Mouse (Mus musculus) myocyte (in vitro differentiated cells): ENCODE measurements around the gene Macrod2. TPM values are rescaled to one million over a fixed set of nuclear protein-coding genes. Genes with fewer than 3 reads are reported as not detected.

Source experiments
- H3K27me3 ChIP-seq: one replicate; pipeline ENCODE4 v1.6.1; 2011; ENCODE audit not compliant: control insufficient read depth, insufficient read depth, insufficient read length
- H3K36me3 ChIP-seq: one replicate; pipeline ENCODE4 v1.6.1; 2011; ENCODE audit not compliant: control insufficient read depth, insufficient read depth
- H3K4me2 ChIP-seq: one replicate; pipeline ENCODE4 v1.6.1; 2011; ENCODE audit warnings: low read depth, control low read depth
- H3K4me3 ChIP-seq: one replicate; pipeline ENCODE4 v1.5.1; 2011; ENCODE audit warnings: mild to moderate bottlenecking, control low read depth, moderate library complexity
- H3K79me2 ChIP-seq: one replicate; pipeline ENCODE4 v1.6.1; 2011; ENCODE audit not compliant: control insufficient read depth, insufficient read depth
- H3ac ChIP-seq: one replicate; pipeline ENCODE4 v1.6.1; 2011; ENCODE audit not compliant: control insufficient read depth, insufficient read length
- CEBPB ChIP-seq: IDR thresholded peaks from 2 replicates; pipeline ENCODE4 v1.6.1; 2011; ENCODE audit warnings: mild to moderate bottlenecking, moderate library complexity; ENCODE audit not compliant: poor library complexity, insufficient read depth, severe bottlenecking
- E2F4 ChIP-seq: IDR thresholded peaks from one replicate; pipeline ENCODE4 v1.6.1; 2011; ENCODE audit warnings: mild to moderate bottlenecking, control low read depth, moderate library complexity; ENCODE audit not compliant: insufficient read depth
- MAX ChIP-seq: IDR thresholded peaks from one replicate; pipeline ENCODE4 v1.6.1; 2011; ENCODE audit warnings: low read depth, mild to moderate bottlenecking, control low read depth
- MYOD1 ChIP-seq, 3 experiments: IDR thresholded peaks; one replicate each; pipeline ENCODE4 v1.6.1; 2011; ENCODE audit warnings: control low read depth in 2 of 3, low read depth in 2 of 3, mild to moderate bottlenecking in 2 of 3, moderate library complexity in 1 of 3; ENCODE audit not compliant: insufficient read length in 2 of 3, control insufficient read depth in 1 of 3
- MYOG ChIP-seq, 3 experiments: IDR thresholded peaks; one replicate each; pipeline ENCODE4 v1.6.1; 2011; ENCODE audit warnings: control low read depth in 2 of 3, low read depth in 2 of 3, mild to moderate bottlenecking in 2 of 3; ENCODE audit not compliant: insufficient read length in 2 of 3, control insufficient read depth in 1 of 3, insufficient read depth in 1 of 3
- POLR2A ChIP-seq: IDR thresholded peaks from one replicate; pipeline ENCODE4 v1.6.1; 2011; ENCODE audit warnings: low read depth, mild to moderate bottlenecking, control low read depth, moderate library complexity; ENCODE audit not compliant: insufficient read length
- POLR2AphosphoS2 ChIP-seq: IDR thresholded peaks from one replicate; pipeline ENCODE4 v1.6.1; 2011; ENCODE audit warnings: low read depth, control low read depth; ENCODE audit not compliant: insufficient read length
- REST ChIP-seq: IDR thresholded peaks from one replicate; pipeline ENCODE4 v1.6.1; 2011; ENCODE audit warnings: mild to moderate bottlenecking, control low read depth, moderate library complexity; ENCODE audit not compliant: insufficient read depth, insufficient read length
- SRF ChIP-seq: IDR thresholded peaks from one replicate; pipeline ENCODE4 v1.6.1; 2011; ENCODE audit warnings: low read depth; ENCODE audit not compliant: control insufficient read depth, insufficient read length
- TCF12 ChIP-seq: IDR thresholded peaks from one replicate; pipeline ENCODE4 v1.6.1; 2011; ENCODE audit warnings: mild to moderate bottlenecking, control low read depth; ENCODE audit not compliant: poor library complexity, insufficient read depth, severe bottlenecking
- TCF3 ChIP-seq: IDR thresholded peaks from one replicate; pipeline ENCODE4 v1.6.1; 2011; ENCODE audit warnings: low read depth, control low read depth; ENCODE audit not compliant: insufficient read length
- USF1 ChIP-seq: IDR thresholded peaks from one replicate; pipeline ENCODE4 v1.6.1; 2011; ENCODE audit warnings: low read depth, mild to moderate bottlenecking, control low read depth, moderate library complexity
- polyA plus RNA-seq: library from polyadenylated mRNA; unstranded; fragments of >200 nt; fragmentation: generic; extraction: Trizol; gene quantifications from one replicate; pipeline ENCODE4 v1.2.1, GENCODE M21; 2012; ENCODE audit warnings: missing spikeins

Macrod2 gene
- polyA plus RNA-seq, 1 experiment: 0.96 TPM

GRCm38 (mm10) chr2:140535832-140536571 lies 140.9 kb downstream of the Macrod2 start:
- no peak overlapping the region for H3K4me3 ChIP-seq
- no peak overlapping the region for H3ac ChIP-seq
- H3K27me3 ChIP-seq: no peaks in the 10 kb centered on the region
- no peaks in the 10 kb centered on the region for H3K36me3 ChIP-seq
- H3K4me2 ChIP-seq: no peak overlapping the region
- no peaks in the 10 kb centered on the region for H3K79me2 ChIP-seq
- TF ChIP-seq MYOD1 (IDR thresholded peaks at IDR 0.05; ENCODE audit: control insufficient read depth in 1 of 3, insufficient read length in 2 of 3, low read depth in 2 of 3) (no peak), POLR2AphosphoS2 (no peak), POLR2A (no peak), MYOG (IDR thresholded peaks at IDR 0.05; ENCODE audit: control insufficient read depth in 1 of 3, insufficient read depth in 1 of 3, insufficient read length in 2 of 3, low read depth in 2 of 3) (no peak), SRF (no peak), TCF3 (no peak), E2F4 (no peak), USF1 (no peak)

- H3K4me2 ChIP-seq: no peak overlapping the region
- no peaks in the 10 kb centered on the region for H3K27me3 ChIP-seq
- no peak for TF ChIP-seq MAX
- no peak for TF ChIP-seq TCF12
- TF ChIP-seq POLR2A: no peak
- TF ChIP-seq MYOD1 (IDR thresholded peaks at IDR 0.05; ENCODE audit: control insufficient read depth in 1 of 3, insufficient read length in 2 of 3, low read depth in 2 of 3): no peak
- no peak for TF ChIP-seq TCF3
- TF ChIP-seq SRF: no peak
- TF ChIP-seq POLR2AphosphoS2: no peak
- no peak for TF ChIP-seq MYOG (IDR thresholded peaks at IDR 0.05; ENCODE audit: control insufficient read depth in 1 of 3, insufficient read depth in 1 of 3, insufficient read length in 2 of 3, low read depth in 2 of 3)
- TF ChIP-seq CEBPB: no peak
- no peak for TF ChIP-seq REST
- no peak for TF ChIP-seq USF1
- TF ChIP-seq E2F4: no peak
- no peaks in the 10 kb centered on the region for H3K79me2 ChIP-seq
- H3K36me3 ChIP-seq: no peaks in the 10 kb centered on the region
- no peak overlapping the region for H3ac ChIP-seq
- H3K4me3 ChIP-seq: no peak overlapping the region
Measured at GRCm38 (mm10) chr2:140549286-140549685, 154.2 kb downstream of the Macrod2 start.

GRCm38 (mm10) chr2:140561426-140561825 lies 166.3 kb downstream of the Macrod2 start:
- Histone ChIP-seq H3K4me3 (no peak overlapping the region), H3K36me3 (no peaks in the 10 kb centered on the region), H3K27me3 (no peaks in the 10 kb centered on the region), H3K4me2 (no peak overlapping the region), H3K79me2 (no peaks in the 10 kb centered on the region), H3ac (no peak overlapping the region)
- no peak for TF ChIP-seq TCF12
- TF ChIP-seq CEBPB: no peak
- no peak for TF ChIP-seq MYOG (IDR thresholded peaks at IDR 0.05; ENCODE audit: control insufficient read depth in 1 of 3, insufficient read depth in 1 of 3, insufficient read length in 2 of 3, low read depth in 2 of 3)
- TF ChIP-seq POLR2AphosphoS2: no peak
- no peak for TF ChIP-seq REST
- TF ChIP-seq MAX: no peak
- no peak for TF ChIP-seq TCF3
- TF ChIP-seq USF1: no peak
- no peak for TF ChIP-seq SRF
- no peak for TF ChIP-seq MYOD1 (IDR thresholded peaks at IDR 0.05; ENCODE audit: control insufficient read depth in 1 of 3, insufficient read length in 2 of 3, low read depth in 2 of 3)
- TF ChIP-seq POLR2A: no peak
- TF ChIP-seq E2F4: no peak

- no peaks in the 10 kb centered on the region for H3K36me3 ChIP-seq
- no peaks in the 10 kb centered on the region for H3K27me3 ChIP-seq
- H3K79me2 ChIP-seq: no peaks in the 10 kb centered on the region
- no peak overlapping the region for H3K4me2 ChIP-seq
- no peak overlapping the region for H3ac ChIP-seq
- no peak overlapping the region for H3K4me3 ChIP-seq
- TF ChIP-seq TCF3: no peak
- TF ChIP-seq SRF: no peak
- TF ChIP-seq POLR2A: no peak
- TF ChIP-seq USF1: no peak
- TF ChIP-seq POLR2AphosphoS2: no peak
- TF ChIP-seq REST: no peak
- TF ChIP-seq MAX: no peak
Measured at GRCm38 (mm10) chr2:140570874-140571273, 175.8 kb downstream of the Macrod2 start.
